ENCODE assay signal across 11 mouse cellular contexts in the genomic region with DNA sequence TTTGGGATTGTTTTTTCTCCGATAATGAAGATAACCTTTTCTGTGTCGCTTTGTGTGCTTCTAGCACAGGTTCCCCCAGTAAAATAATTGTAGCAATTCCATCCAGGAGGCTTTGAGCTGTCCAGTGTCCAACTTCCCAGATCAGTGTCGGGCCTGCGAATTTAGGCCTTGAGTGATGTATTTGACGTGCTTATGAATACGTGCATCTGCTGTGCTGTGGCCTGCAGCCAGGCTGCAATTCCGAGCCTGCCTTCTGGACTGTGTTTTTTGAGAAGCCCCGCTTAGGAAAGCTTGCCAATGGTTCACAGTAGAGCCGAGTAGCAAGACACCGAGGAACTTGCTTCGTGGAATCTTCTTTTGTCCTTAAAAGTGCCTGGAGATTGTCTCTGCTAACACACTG.
DNase-seq lines count a peak whose midpoint lies in the region; ATAC-seq and TF ChIP-seq lines count a peak whose summit lies in the region.
"Had no signal": no experiment of that assay in that cellular context is flagged by ENCODE, and none has a peak within 500 bp of the region (broad histone marks: within the 10 kb centered on the region; RNA-seq: fewer than 3 reads in every experiment).

No protein-coding gene starts in this region.

- peaks cover 41% of the 10 kb centered on the region for H3K4me1 ChIP-seq in heart, embryonic 13.5 days
- peaks cover 23% of the 10 kb centered on the region for H3K4me1 ChIP-seq in neural tube, embryonic 13.5 days (replicated peaks)
- H3K4me1 ChIP-seq in hindbrain, embryonic 16.5 days (ENCODE audit: control insufficient read depth, insufficient read depth, low read depth, low read length) = peaks cover 12% of the 10 kb centered on the region
- H3K4me1 ChIP-seq in stomach, embryonic 15.5 days = peaks cover 13% of the 10 kb centered on the region
- H3K4me1 ChIP-seq in kidney, adult 2 months (ENCODE audit: control insufficient read depth, insufficient read depth, low read length) = no peaks in the 10 kb centered on the region

- H3K9me3 ChIP-seq in heart, embryonic 13.5 days = no peaks in the 10 kb centered on the region
- no peaks in the 10 kb centered on the region for H3K9me3 ChIP-seq in neural tube, embryonic 13.5 days
- H3K9me3 ChIP-seq in hindbrain, embryonic 16.5 days (ENCODE audit: control insufficient read depth, low read length) = no peaks in the 10 kb centered on the region
- no peaks in the 10 kb centered on the region for H3K9me3 ChIP-seq in stomach, embryonic 15.5 days
- H3K9me3 ChIP-seq: limb, embryonic 12.5 days; midbrain, embryonic 15.5 days had no signal

- no peak for ATAC-seq in heart, embryonic 13.5 days (ENCODE audit: extremely low read depth, insufficient number of reproducible peaks, low FRiP score, low TSS enrichment)
- no peak for ATAC-seq in neural tube, embryonic 13.5 days (ENCODE audit: low read depth)
- ATAC-seq in hindbrain, embryonic 16.5 days = peak; percentile 41; the same call in 1 of the 2 replicates
- no peak for ATAC-seq in stomach, embryonic 15.5 days (ENCODE audit: insufficient read depth, low FRiP score, low read depth)
- ATAC-seq: midbrain, embryonic 15.5 days had no signal

- H3K4me3 ChIP-seq in heart, embryonic 13.5 days = no peak overlapping the region
- no peak overlapping the region for H3K4me3 ChIP-seq in neural tube, embryonic 13.5 days
- H3K4me3 ChIP-seq in hindbrain, embryonic 16.5 days (ENCODE audit: low read length) = no peak overlapping the region
- H3K4me3 ChIP-seq in stomach, embryonic 15.5 days (replicated peaks) = no peak overlapping the region
- no peak overlapping the region for H3K4me3 ChIP-seq in kidney, adult 2 months (ENCODE audit: insufficient read depth, low read depth, low read length)
- H3K4me3 ChIP-seq: limb, embryonic 12.5 days; midbrain, embryonic 15.5 days had no signal

- DNase-seq in heart, adult 18-20 months = no peak
- no peak for DNase-seq in neural tube, embryonic 10.5 days (ENCODE audit: extremely low spot score, low spot score)
- DNase-seq in spleen, postnatal 36 days (ENCODE audit: low spot score in 2 of 2) = no peak
- DNase-seq in kidney, adult 2 months = no peak
- DNase-seq: thymus, adult 2 months had no signal

- H3K4me2 ChIP-seq in heart, embryonic 13.5 days = no peak overlapping the region
- H3K4me2 ChIP-seq in neural tube, embryonic 13.5 days = no peak overlapping the region
- H3K4me2 ChIP-seq in hindbrain, embryonic 16.5 days (ENCODE audit: low read length) = no peak overlapping the region
- H3K4me2 ChIP-seq in stomach, embryonic 15.5 days = no peak overlapping the region
- H3K4me2 ChIP-seq: limb, embryonic 12.5 days; midbrain, embryonic 15.5 days had no signal

- WGBS in heart, embryonic 13.5 days = 53% methylated on average over 11 of the region's 11 CpGs
- WGBS in neural tube, embryonic 13.5 days = 72% methylated on average over 11 of the region's 11 CpGs
- 53% methylated on average over 11 of the region's 11 CpGs for WGBS in hindbrain, embryonic 16.5 days
- 44% methylated on average over 11 of the region's 11 CpGs for WGBS in stomach, embryonic 15.5 days
- 83% methylated on average over 11 of the region's 11 CpGs for WGBS in kidney, adult 2 months

- peak overlapping the region; percentile 42; the same call in 1 of the 2 replicates for H3K27ac ChIP-seq in heart, embryonic 13.5 days (replicated peaks)
- H3K27ac ChIP-seq in neural tube, embryonic 13.5 days (replicated peaks) = 0 out of 2 replicates have a peak overlapping the region, but pooled peaks have one; percentile 19
- no peak overlapping the region; the same call in 1 of the 2 replicates for H3K27ac ChIP-seq in hindbrain, embryonic 16.5 days (ENCODE audit: low read depth, low read length)
- peak overlapping the region; percentile 79 for H3K27ac ChIP-seq in stomach, embryonic 15.5 days
- no peak overlapping the region for H3K27ac ChIP-seq in kidney, adult 2 months (ENCODE audit: insufficient read depth, low read depth, low read length)
- H3K27ac ChIP-seq: midbrain, embryonic 15.5 days had no signal

- no peak for TF ChIP-seq CTCF in kidney, adult 2 months (conservative IDR thresholded peaks at IDR 0.05; ENCODE audit: insufficient read depth, insufficient read length, low read depth, low read length)

- peak overlapping the region; percentile 28; the same call in 1 of the 2 replicates for H3K9ac ChIP-seq in heart, embryonic 13.5 days
- H3K9ac ChIP-seq in neural tube, embryonic 13.5 days = no peak overlapping the region
- no peak overlapping the region for H3K9ac ChIP-seq in hindbrain, embryonic 16.5 days (ENCODE audit: low read depth, low read length)
- no peak overlapping the region for H3K9ac ChIP-seq in stomach, embryonic 15.5 days
- H3K9ac ChIP-seq: limb, embryonic 12.5 days; midbrain, embryonic 15.5 days had no signal

- TF ChIP-seq POLR2A in kidney, adult 2 months (IDR thresholded peaks at IDR 0.05; ENCODE audit: low read depth, low read length) = no peak

- no peaks in the 10 kb centered on the region for H3K27me3 ChIP-seq in heart, embryonic 13.5 days (replicated peaks)
- no peaks in the 10 kb centered on the region for H3K27me3 ChIP-seq in neural tube, embryonic 13.5 days
- no peaks in the 10 kb centered on the region for H3K27me3 ChIP-seq in hindbrain, embryonic 16.5 days (replicated peaks; ENCODE audit: control insufficient read depth, insufficient read depth, low read length)
- H3K27me3 ChIP-seq in stomach, embryonic 15.5 days (replicated peaks) = no peaks in the 10 kb centered on the region
- no peaks in the 10 kb centered on the region for H3K27me3 ChIP-seq in kidney, adult 2 months (replicated peaks; ENCODE audit: control insufficient read depth, insufficient read depth, low read length)
- H3K27me3 ChIP-seq: limb, embryonic 12.5 days; midbrain, embryonic 15.5 days had no signal

- H3K36me3 ChIP-seq in heart, embryonic 13.5 days = no peaks in the 10 kb centered on the region
- no peaks in the 10 kb centered on the region for H3K36me3 ChIP-seq in neural tube, embryonic 13.5 days
- H3K36me3 ChIP-seq in hindbrain, embryonic 16.5 days (ENCODE audit: control insufficient read depth, insufficient read depth, low read length) = no peaks in the 10 kb centered on the region
- no peaks in the 10 kb centered on the region for H3K36me3 ChIP-seq in stomach, embryonic 15.5 days
- H3K36me3 ChIP-seq in kidney, adult 2 months (ENCODE audit: control insufficient read depth, insufficient read depth, low read length) = no peaks in the 10 kb centered on the region
- H3K36me3 ChIP-seq: limb, embryonic 12.5 days; midbrain, embryonic 15.5 days had no signal

Comparison
In these comparisons a context has a peak if more than half of its experiments do, and no peak if none do; other contexts are left out.
1. H3K27ac ChIP-seq: peak in heart, embryonic 13.5 days (single experiment), neural tube, embryonic 13.5 days (single experiment) and stomach, embryonic 15.5 days (single experiment); none in hindbrain, embryonic 16.5 days (single experiment) and kidney, adult 2 months (single experiment).